Mouse (Mus musculus) embryo, embryonic 10.5 days (tissue): ENCODE results near the gene Adnp.

Experiments used
- DNase-seq: peaks from one replicate; pipeline ENCODE4 v3.0.0-alpha.2; 2015; ENCODE audit warnings: low spot score

Gene Adnp

DNA sequence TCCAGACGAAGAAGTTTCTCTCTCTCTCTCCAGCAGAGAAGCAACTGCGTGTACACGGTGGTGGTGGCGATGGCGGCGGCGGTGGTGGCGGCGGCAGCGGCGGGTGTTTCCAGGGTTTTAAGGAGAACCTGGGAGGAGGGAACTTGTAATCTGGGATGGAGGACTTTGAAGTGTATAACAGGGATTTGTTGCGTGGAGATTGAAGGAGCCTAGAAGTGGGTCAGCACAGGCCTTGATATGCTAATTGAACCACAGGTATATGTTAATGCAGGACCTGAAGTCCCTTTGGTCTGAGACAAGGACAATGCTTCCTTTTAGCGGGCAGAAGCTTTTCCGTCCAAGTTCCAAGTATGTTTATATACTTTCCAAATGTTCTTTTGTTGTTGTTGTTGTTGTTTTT lies 50.6 kb downstream of the Adnp start:
- no peak for DNase-seq

DNA sequence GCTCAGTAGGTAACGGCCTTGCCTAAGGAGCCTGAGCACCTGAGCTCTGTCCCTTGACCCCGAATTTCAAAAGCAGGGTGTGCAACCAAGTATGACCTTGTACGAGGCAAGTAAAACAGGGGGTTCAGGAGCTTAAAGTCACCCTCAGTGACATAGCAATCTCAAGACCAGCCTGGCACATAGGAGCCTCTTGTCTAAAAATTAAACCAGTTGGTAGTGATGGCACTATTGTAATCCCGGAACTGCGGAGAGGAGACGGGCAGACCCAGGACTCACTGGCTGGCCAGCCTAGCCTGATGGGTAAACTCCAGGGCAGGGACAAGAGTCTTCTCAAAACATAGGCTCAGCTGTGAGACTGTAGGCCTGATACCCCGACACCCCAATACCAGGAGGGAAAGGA lies 51.2 kb downstream of the Adnp start:
- no peak for DNase-seq

DNA sequence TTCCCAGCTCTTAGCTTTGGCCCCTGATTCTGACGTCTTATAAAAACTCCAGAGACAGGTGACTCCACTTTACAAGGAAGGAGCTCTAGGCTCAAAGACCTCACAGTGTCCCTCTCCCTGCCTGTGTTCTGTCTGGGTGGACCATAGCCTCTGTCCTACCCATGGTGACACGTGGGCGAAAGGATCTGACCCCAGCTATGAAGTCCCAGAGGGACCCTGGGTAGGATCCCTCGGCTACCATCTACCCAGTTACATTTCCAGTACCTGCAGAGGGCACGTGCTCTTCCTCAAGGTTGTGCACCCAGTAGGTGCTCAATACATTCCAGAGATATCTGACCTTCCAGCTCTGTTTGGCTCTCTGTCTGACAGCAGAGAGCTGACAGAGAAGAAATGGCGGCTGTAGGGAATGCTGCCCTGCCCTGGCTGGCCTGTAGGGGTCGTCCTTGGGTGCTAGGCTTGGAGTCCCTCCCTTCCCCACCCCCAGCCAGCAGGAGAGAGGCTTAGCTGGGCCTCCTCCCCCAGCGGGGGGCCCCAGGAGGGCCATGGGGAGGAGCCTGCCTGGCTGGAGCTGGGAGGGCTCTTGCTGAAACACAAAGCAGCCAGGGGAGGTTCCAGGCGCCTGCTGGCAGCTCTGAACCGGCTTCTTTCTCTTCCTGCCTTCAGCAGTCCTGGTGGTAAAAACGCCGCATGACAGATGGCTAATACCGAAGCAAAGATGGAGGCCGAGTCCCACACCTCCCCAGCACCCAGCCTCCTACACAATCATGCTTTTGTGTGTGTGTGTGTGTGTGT lies 52.6 kb downstream of the Adnp start:
- peak; percentile 98 for DNase-seq

DNA sequence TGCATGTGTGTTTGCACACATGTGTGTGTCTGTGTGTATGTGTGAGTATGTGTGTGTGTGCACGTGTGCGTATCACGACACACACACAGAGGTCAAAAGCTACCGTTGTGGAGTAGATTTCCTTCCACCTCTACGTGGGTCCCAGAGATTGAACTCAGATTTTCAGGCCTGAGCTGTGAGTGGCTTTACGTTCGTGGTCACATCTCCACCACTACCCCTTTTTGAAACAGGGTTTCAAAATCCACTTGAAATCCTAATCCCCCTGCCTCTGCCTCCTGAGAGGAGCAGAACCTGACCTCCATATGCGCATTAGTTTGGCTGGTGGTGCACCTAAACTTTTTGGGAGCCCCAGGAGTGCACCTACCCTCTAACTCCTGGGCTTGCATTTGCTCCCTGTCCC lies 57.7 kb downstream of the Adnp start:
- DNase-seq, result no peak

DNA sequence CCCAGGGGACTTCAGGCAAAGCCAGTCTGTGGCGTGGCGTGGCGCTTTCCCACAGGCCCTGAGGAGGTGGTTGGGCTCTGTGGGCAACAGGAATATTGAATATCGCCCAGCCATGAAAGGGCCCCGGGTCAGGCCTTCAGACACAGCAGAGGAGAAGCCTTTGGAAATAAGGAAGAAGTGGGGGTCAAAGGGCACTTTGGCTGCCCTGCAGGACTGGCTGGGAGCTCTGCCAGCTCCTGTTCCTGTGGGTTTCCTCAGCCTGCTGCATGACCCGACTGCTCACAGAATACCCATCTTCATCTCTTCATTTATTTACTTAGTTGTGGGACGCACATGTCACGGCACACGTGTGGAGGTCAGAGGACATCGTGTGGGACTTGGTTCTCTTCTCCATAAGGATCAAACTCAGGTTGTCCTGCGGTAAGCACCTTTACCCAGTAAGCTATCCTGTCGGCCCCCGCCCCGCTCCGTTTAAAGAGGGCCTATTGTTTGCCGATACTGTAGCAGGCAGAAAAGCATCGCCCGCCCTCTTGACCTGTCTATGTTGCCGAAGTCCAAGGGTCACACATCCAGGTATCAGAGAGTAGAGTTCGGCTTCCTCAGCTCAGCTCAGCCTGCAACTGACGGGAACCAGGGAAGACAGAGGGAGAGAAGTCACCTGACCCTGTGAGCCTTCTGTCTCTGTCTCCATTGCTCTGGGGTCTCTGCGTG lies 59.0 kb downstream of the Adnp start:
- DNase-seq, result no peak

DNA sequence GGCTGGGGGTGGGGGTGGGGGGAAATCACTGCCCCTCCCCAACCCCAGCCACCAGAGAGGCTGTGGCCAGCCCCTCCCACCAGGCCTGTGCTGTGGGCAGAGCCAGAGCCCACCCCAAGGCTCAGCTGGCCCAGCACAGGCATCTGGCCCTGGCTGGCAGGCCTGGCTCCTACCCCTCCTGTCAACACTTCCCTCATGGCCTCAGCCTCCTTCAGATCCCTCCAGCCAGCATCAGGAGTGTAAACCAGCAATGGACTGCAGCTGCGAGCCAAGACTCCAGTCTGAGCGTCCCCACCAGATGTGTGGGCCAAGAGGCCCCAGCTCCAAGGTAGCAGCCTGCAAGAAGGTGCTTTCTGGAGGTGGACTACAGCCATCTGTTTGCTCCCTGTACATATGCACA lies 61.5 kb downstream of the Adnp start:
- DNase-seq, result no peak

DNA sequence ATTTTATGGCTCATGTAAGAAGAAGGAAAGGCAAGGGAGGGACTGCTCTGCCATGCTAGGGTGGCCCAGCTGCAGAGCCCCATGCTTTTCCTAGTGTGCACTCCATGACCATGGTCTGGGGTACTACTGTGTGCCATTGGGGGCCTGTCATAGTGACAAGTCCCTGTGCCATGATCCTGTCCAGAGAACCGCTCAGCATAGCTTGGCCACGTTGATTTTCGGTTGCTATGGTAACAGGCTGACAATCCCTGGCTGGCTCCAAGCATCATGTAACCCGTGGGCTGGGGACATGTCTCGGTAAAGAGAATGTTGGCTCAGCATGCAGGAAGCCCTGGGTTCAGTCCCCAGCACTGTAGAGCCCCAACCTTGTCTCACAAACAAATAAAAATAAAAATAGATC lies 63.1 kb downstream of the Adnp start:
- peak; percentile 48 for DNase-seq

DNA sequence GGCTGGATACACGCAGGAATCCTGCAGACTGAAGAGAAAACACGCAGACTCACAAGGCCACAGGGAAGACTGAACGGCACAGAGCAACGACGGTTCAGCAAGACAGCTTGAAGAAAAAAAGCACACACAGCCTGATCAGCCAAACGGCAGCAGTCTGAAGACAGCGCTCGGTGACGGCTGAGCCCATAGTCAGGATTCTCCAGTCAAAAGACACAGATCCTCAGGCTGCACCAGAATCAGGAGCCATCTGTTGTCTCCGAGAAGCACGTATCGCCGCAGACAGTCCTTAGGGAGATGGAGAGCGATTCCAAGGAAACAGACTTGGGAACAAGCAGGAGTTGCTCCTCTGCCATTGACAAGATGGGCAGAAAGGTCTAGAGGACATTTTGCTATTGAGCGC lies 69.8 kb downstream of the Adnp start:
- no peak for DNase-seq
